Mouse (Mus musculus) hindbrain, embryonic 12.5 days (tissue): Measurements from ENCODE around the gene Gnas. TPM values are rescaled to one million over a fixed set of nuclear protein-coding genes. Genes with fewer than 3 reads are reported as not detected.

Experiments
- ATAC-seq: fragments of 200-750 bp; cut with Nextera tagmentation; 2 replicates; pipeline ENCODE4 v1.8.0; 2017; ENCODE audit warnings: moderate TSS enrichment; ENCODE audit not compliant: low FRiP score
- H3K27ac ChIP-seq: fragments of 300-500 bp; sonication (generic); 2 replicates; pipeline ENCODE4 v1.5.1; 2016; ENCODE audit warnings: mild to moderate bottlenecking
- H3K27me3 ChIP-seq: fragments of 300-500 bp; sonication (generic); 2 replicates; pipeline ENCODE4 v1.6.1; 2016; ENCODE audit warnings: mild to moderate bottlenecking
- H3K36me3 ChIP-seq: fragments of 300-500 bp; sonication (generic); 2 replicates; pipeline ENCODE4 v1.6.1; 2016; ENCODE audit warnings: mild to moderate bottlenecking
- H3K4me1 ChIP-seq: fragments of 300-500 bp; sonication (generic); 2 replicates; pipeline ENCODE4 v1.6.1; 2016
- H3K4me2 ChIP-seq: fragments of 300-500 bp; sonication (generic); replicated peaks from 2 replicates; pipeline ENCODE4 v1.6.1; 2016; ENCODE audit warnings: mild to moderate bottlenecking
- H3K4me3 ChIP-seq: fragments of 300-500 bp; sonication (generic); 2 replicates; pipeline ENCODE4 v1.5.1; 2016; ENCODE audit warnings: mild to moderate bottlenecking
- H3K9ac ChIP-seq: fragments of 300-500 bp; sonication (generic); 2 replicates; pipeline ENCODE4 v1.6.1; 2016; ENCODE audit warnings: mild to moderate bottlenecking, moderate library complexity
- H3K9me3 ChIP-seq: fragments of 300-500 bp; sonication (generic); replicated peaks from 2 replicates; pipeline ENCODE4 v1.6.1; 2016; ENCODE audit warnings: mild to moderate bottlenecking
- WGBS: fragments of 180-500 bp; shearing (Covaris S2); methylation state at CpG from one replicate; pipeline ENCODE4 v1.1.7; 2016; 5-methylcytosine and 5-hydroxymethylcytosine counted together
- polyA plus RNA-seq: library from polyadenylated mRNA; unstranded; fragments of >200 nt; fragmentation: Nextera tagmentation; extraction: Ambion mirVana; gene quantifications from 2 replicates; pipeline ENCODE4 v1.2.1, GENCODE M21; 2016

Gene Gnas
- polyA plus RNA-seq, 1 experiment from 2014 or later: 1,701 TPM

GRCm38 (mm10) chr2:174295900-174296465 lies 11.9 kb downstream of the Gnas start:
- WGBS: 49% methylated on average over 29 of the region's 29 CpGs
- peak; percentile 9 for ATAC-seq
- peaks cover 53% of the 10 kb centered on the region for H3K4me1 ChIP-seq
- peak overlapping the region; percentile 66 for H3K27ac ChIP-seq
- H3K9me3 ChIP-seq: peaks cover 69% of the 10 kb centered on the region
- H3K36me3 ChIP-seq: peaks cover 7% of the 10 kb centered on the region; the same call in 1 of the 2 replicates
- peak overlapping the region; percentile 60 for H3K4me2 ChIP-seq
- peak overlapping the region; percentile 53 for H3K4me3 ChIP-seq
- 0 out of 2 replicates have a peak overlapping the region, but pooled peaks have one; percentile 5 for H3K9ac ChIP-seq
- H3K27me3 ChIP-seq: peaks cover 42% of the 10 kb centered on the region

- 51% methylated on average over 29 of the region's 29 CpGs for WGBS
- Histone ChIP-seq H3K4me3 (peak overlapping the region; percentile 7; the same call in 1 of the 2 replicates), H3K9me3 (peaks cover 71% of the 10 kb centered on the region)
Measured at GRCm38 (mm10) chr2:174297086-174297571, 13.0 kb downstream of the Gnas start.

GRCm38 (mm10) chr2:174297851-174298250 lies 13.7 kb downstream of the Gnas start:
- Histone ChIP-seq H3K9me3 (peaks cover 71% of the 10 kb centered on the region), H3K4me3 (peak overlapping the region; percentile 25), H3K36me3 (peaks cover 7% of the 10 kb centered on the region; the same call in 1 of the 2 replicates), H3K27me3 (peaks cover 45% of the 10 kb centered on the region), H3K9ac (no peak overlapping the region), H3K27ac (no peak overlapping the region), H3K4me2 (no peak overlapping the region), H3K4me1 (peaks cover 36% of the 10 kb centered on the region)
- no peak for ATAC-seq
- WGBS: 65% methylated on average over 19 of the region's 19 CpGs

More at GRCm38 (mm10) chr2:174297086-174297571, 13.0 kb downstream of the Gnas start:
- no peak overlapping the region for H3K9ac ChIP-seq
- peaks cover 7% of the 10 kb centered on the region; the same call in 1 of the 2 replicates for H3K36me3 ChIP-seq
- peaks cover 45% of the 10 kb centered on the region for H3K27me3 ChIP-seq
- peaks cover 43% of the 10 kb centered on the region for H3K4me1 ChIP-seq
- no peak overlapping the region for H3K27ac ChIP-seq
- H3K4me2 ChIP-seq: peak overlapping the region; percentile 60
- ATAC-seq: no peak

GRCm38 (mm10) chr2:174298471-174298870 lies 14.4 kb downstream of the Gnas start:
- Histone ChIP-seq H3K4me2 (peak overlapping the region; percentile 51), H3K9ac (no peak overlapping the region), H3K4me3 (peak overlapping the region; percentile 25), H3K36me3 (peaks cover 7% of the 10 kb centered on the region; the same call in 1 of the 2 replicates), H3K27me3 (peaks cover 45% of the 10 kb centered on the region), H3K27ac (no peak overlapping the region), H3K9me3 (peaks cover 71% of the 10 kb centered on the region), H3K4me1 (peaks cover 32% of the 10 kb centered on the region)
- 40% methylated on average over 33 of the region's 33 CpGs for WGBS
- ATAC-seq: no peak

DNA sequence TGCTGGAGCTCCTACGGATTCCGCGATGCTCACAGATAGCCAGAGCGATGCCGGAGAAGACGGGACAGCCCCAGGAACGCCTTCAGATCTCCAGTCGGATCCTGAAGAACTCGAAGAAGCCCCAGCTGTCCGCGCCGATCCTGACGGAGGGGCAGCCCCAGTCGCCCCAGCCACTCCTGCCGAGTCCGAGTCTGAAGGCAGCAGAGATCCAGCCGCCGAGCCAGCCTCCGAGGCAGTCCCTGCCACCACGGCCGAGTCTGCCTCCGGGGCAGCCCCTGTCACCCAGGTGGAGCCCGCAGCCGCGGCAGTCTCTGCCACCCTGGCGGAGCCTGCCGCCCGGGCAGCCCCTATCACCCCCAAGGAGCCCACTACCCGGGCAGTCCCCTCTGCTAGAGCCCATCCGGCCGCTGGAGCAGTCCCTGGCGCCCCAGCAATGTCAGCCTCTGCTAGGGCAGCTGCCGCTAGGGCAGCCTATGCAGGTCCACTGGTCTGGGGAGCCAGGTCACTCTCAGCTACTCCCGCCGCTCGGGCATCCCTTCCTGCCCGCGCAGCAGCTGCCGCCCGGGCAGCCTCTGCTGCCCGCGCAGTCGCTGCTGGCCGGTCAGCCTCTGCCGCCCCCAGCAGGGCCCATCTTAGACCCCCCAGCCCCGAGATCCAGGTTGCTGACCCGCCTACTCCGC lies 15.1 kb downstream of the Gnas start:
- Histone ChIP-seq H3K4me3 (peak overlapping the region; percentile 25), H3K4me1 (peaks cover 32% of the 10 kb centered on the region), H3K9me3 (peaks cover 68% of the 10 kb centered on the region), H3K36me3 (peaks cover 7% of the 10 kb centered on the region; the same call in 1 of the 2 replicates), H3K27me3 (peaks cover 45% of the 10 kb centered on the region), H3K9ac (no peak overlapping the region), H3K4me2 (peak overlapping the region; percentile 51), H3K27ac (no peak overlapping the region)
- 53% methylated on average over 47 of the region's 48 CpGs for WGBS
- ATAC-seq: no peak

GRCm38 (mm10) chr2:174299771-174300160 lies 15.6 kb downstream of the Gnas start:
- Histone ChIP-seq H3K4me2 (peak overlapping the region; percentile 51), H3K36me3 (peaks cover 7% of the 10 kb centered on the region; the same call in 1 of the 2 replicates), H3K4me1 (peaks cover 32% of the 10 kb centered on the region), H3K9ac (no peak overlapping the region), H3K4me3 (peak overlapping the region; percentile 25), H3K9me3 (peaks cover 64% of the 10 kb centered on the region), H3K27me3 (peaks cover 45% of the 10 kb centered on the region), H3K27ac (no peak overlapping the region)
- no peak for ATAC-seq
- 37% methylated on average over 34 of the region's 34 CpGs for whole genome bisulfite sequencing

DNA sequence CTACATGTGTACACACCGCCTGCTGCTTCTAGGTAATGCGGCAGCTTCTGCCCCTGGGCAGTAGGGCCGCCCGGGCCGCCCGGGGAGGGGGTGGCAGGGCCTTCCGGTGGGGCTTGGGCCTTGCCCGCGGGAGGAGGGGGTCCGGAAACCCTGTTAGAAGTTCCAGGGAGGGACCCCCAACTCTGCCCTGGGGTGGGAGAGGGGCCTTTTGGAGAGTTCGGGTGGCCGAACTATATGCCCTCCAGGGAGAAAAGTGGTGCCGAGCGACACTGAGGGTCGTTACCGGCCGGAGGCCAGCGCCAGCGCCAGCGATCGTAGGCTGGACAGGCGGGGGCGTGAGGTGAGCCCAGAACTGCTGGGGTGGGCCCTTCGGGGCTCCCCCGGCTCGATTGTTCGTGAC lies 16.1 kb downstream of the Gnas start:
- Histone ChIP-seq H3K27ac (no peak overlapping the region), H3K9ac (peak overlapping the region; percentile 8; the same call in 1 of the 2 replicates), H3K36me3 (peaks cover 7% of the 10 kb centered on the region; the same call in 1 of the 2 replicates), H3K4me3 (peak overlapping the region; percentile 25), H3K4me1 (peaks cover 32% of the 10 kb centered on the region), H3K9me3 (peaks cover 60% of the 10 kb centered on the region), H3K4me2 (peak overlapping the region; percentile 51), H3K27me3 (peaks cover 45% of the 10 kb centered on the region)
- ATAC-seq: no peak
- 51% methylated on average over 27 of the region's 27 CpGs for WGBS

DNA sequence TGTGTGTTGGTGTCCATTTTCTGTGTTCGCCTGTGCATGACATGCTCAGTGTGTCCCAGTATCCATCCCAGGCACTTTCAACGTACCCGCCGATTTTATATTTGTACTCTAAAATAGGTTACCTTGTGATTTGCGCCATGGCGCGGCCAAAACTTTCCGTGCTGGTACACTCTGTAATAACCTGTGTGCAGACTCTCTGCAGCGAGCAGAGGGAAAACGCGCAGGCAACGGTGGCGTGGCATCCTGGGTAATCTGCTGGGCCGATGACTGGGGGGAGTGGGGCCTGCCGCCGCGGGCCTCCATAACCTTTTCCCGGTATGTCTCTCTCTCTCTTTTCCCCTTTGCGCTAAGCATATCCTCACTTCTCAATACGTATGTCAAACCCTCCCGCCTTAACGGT lies 16.5 kb downstream of the Gnas start:
- ATAC-seq: no peak
- no peak overlapping the region for H3K9ac ChIP-seq
- WGBS: 64% methylated on average over 22 of the region's 22 CpGs
- peaks cover 55% of the 10 kb centered on the region for H3K9me3 ChIP-seq
- H3K4me2 ChIP-seq: peak overlapping the region; percentile 51
- H3K4me3 ChIP-seq: peak overlapping the region; percentile 25
- H3K27ac ChIP-seq: no peak overlapping the region
- peaks cover 45% of the 10 kb centered on the region for H3K27me3 ChIP-seq
- peaks cover 32% of the 10 kb centered on the region for H3K4me1 ChIP-seq
- peaks cover 7% of the 10 kb centered on the region; the same call in 1 of the 2 replicates for H3K36me3 ChIP-seq

DNA sequence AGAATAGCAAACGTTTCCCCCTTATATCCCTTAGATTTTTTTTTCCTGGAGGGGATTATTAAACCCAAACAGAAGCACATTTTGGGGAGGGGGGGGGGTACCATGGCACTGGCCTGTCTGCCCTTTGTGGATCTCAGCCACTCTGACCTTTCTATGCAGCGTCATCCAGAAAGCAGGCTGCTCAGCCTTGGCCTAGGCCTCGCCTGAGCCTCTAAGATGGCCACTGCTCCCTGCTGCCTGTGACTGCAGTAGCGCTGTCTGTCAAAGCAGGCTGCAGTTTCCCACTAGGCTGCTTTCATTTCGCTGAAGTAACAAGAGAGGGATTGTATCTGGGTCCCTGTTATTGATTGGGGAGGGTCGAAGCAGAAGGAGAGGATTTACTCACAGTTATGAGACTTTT lies 18.4 kb downstream of the Gnas start:
- Histone ChIP-seq H3K9me3 (peaks cover 36% of the 10 kb centered on the region), H3K27ac (no peak overlapping the region), H3K36me3 (peaks cover 7% of the 10 kb centered on the region; the same call in 1 of the 2 replicates), H3K4me3 (no peak overlapping the region), H3K4me1 (peaks cover 23% of the 10 kb centered on the region), H3K4me2 (no peak overlapping the region), H3K9ac (no peak overlapping the region), H3K27me3 (peaks cover 37% of the 10 kb centered on the region)
- no peak for ATAC-seq
- 38% methylated on average over 6 of the region's 6 CpGs for WGBS

DNA sequence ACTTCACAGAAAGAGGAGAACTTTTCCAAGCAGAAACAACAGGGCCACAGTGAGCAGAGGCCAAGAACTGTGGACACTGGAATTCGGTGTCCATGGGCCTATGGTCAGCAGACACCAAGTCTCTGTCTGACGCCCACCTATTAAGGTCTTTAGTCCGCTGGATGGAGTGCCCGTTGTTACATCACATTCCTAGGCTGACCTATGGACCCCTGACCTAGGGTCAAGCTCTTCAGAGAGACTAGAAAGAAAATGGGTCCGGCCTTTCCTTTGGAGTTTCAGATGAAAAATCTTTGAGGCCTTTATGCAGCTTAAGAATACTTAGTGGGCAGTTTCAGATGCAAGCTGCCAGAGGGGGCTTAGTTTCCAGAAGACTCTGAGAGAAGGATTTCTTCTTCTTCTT lies 21.5 kb downstream of the Gnas start:
- Histone ChIP-seq H3K27me3 (peaks cover 6% of the 10 kb centered on the region), H3K36me3 (no peaks in the 10 kb centered on the region), H3K4me3 (no peak overlapping the region), H3K4me2 (no peak overlapping the region), H3K9me3 (peaks cover 5% of the 10 kb centered on the region; the same call in 1 of the 2 replicates), H3K27ac (no peak overlapping the region), H3K4me1 (no peaks in the 10 kb centered on the region; the same call in 1 of the 2 replicates), H3K9ac (no peak overlapping the region)
- 6% methylated on average over 5 of the region's 5 CpGs for WGBS
- ATAC-seq: no peak

DNA sequence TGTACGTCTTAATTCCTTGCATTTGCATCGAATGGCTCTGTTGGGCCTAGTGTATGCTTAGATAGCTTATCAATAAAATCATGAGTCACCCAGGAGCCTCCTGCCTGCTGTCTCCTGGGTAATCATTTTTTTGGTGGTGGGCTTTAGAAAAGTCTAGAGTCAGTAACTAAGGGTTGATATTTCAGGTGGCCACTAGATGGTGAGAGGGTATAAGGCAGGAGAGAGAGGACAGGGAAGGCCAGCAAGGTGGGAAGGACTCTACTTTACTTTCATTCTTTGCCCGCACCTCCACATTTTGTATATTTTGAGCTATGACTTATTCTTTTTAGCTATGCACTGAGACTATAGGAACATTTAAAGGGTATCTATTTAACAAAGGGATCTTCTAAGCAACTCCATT lies 23.8 kb downstream of the Gnas start:
- Histone ChIP-seq H3K9ac (no peak overlapping the region), H3K27ac (no peak overlapping the region), H3K4me3 (no peak overlapping the region), H3K36me3 (no peaks in the 10 kb centered on the region), H3K9me3 (no peaks in the 10 kb centered on the region), H3K4me2 (no peak overlapping the region), H3K4me1 (peaks cover 6% of the 10 kb centered on the region; the same call in 1 of the 2 replicates), H3K27me3 (no peaks in the 10 kb centered on the region; the same call in 1 of the 2 replicates)
- no peak for ATAC-seq
- whole genome bisulfite sequencing: 85% methylated on average over 3 of the region's 3 CpGs

DNA sequence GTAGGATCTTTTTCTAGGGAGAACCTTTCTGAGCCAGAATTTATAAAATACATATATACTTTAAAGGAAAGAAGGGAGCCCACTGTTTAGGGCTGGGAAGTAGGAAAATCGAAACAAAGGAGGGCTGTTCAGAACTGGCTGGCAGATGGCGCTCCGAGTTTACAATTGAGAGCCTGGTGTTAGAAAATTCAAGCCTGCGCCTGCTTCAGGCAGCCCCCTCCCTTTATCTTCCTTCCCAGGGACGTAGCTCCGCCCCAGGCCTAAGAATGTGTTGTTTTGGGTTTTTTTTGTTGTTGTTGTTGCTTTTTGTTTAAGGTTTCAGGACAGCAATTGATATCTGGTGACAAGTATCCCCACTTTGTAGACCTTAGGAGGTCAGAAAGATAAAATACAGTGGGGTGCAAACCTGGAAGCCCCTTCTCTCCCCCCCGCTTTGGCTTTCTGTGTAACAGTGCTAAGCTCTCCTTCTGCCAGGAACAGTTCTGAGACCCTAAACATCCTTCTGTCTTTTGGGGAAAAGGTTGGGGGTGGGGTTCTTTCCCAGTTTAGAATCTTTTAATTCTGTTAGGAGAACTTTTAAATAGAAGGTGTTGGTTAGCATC lies 26.9 kb downstream of the Gnas start:
- Histone ChIP-seq H3K9me3 (no peaks in the 10 kb centered on the region), H3K4me3 (no peak overlapping the region), H3K27me3 (no peaks in the 10 kb centered on the region; the same call in 1 of the 2 replicates), H3K9ac (no peak overlapping the region), H3K27ac (no peak overlapping the region), H3K4me1 (peaks cover 6% of the 10 kb centered on the region; the same call in 1 of the 2 replicates), H3K36me3 (no peaks in the 10 kb centered on the region), H3K4me2 (no peak overlapping the region)
- ATAC-seq: peak; percentile 66
- 9% methylated on average over 7 of the region's 7 CpGs for WGBS
